Mouse (Mus musculus) adrenal gland, postnatal 10 days (tissue): ENCODE measurements around the gene Enc1. TPM values are rescaled to one million over a fixed set of nuclear protein-coding genes. Genes with fewer than 3 reads are reported as not detected.

ENCODE experiments used
- DNase-seq: peaks from one replicate; pipeline ENCODE4 v3.0.0; 2021; ENCODE audit warnings: mixed read lengths
- total RNA-seq, 2 experiments: library from RNA; stranded (reverse); gene quantifications; 2 replicates each; pipeline ENCODE4 v1.2.3; 2021

The Enc1 gene
- total RNA-seq, 2 experiments from 2014 or later, result 19.6 to 20.3 TPM

GRCm38 (mm10) chr13:97292451-97293245 lies 51.7 kb downstream of the Enc1 start:
- no peak for DNase-seq

- DNase-seq, result peak; percentile 82
These were observed 54.4 kb downstream of the Enc1 start for GRCm38 (mm10) chr13:97295101-97295852.

DNA sequence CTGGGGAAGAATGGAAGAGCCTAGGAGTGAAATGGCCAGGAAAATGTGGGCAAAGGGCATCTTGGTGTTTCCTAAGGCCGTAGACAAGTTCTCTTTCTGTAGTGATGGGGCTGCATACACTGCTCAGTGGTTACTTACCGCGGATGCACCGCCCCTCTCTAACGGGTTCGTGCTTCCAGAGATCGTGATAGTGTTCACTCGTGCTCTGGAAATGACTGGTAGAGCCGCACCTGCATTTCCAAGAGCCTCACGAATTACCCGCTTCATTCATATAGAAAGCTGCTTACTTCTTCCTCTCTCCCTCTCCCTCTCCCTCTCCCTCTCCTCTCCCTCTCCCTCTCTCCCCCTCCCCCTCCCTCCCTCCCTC lies 54.9 kb downstream of the Enc1 start:
- no peak for DNase-seq

GRCm38 (mm10) chr13:97296281-97296680 lies 55.4 kb downstream of the Enc1 start:
- no peak for DNase-seq

DNA sequence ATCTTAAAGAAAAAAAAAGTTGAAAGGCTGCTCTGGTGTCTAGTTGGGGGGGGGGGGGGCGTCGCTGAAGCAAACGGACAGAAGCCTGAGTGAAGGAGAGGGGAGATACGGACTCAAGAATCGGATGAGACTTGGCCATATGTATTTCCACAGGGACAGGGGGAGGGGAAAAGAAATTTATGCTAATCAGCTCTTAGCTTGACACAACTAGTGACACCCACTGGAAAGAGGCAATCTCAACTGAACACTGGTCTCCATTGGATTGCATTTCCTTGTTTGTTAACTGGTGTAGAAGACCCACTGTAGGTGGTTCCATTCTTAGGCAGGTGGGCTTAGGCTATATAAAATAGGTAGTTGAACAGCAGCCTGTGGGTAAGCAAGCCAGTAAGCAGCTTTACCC lies 55.9 kb downstream of the Enc1 start:
- DNase-seq, result no peak

- DNase-seq, result no peak
These were observed 56.6 kb downstream of the Enc1 start for GRCm38 (mm10) chr13:97297418-97298050.

DNA sequence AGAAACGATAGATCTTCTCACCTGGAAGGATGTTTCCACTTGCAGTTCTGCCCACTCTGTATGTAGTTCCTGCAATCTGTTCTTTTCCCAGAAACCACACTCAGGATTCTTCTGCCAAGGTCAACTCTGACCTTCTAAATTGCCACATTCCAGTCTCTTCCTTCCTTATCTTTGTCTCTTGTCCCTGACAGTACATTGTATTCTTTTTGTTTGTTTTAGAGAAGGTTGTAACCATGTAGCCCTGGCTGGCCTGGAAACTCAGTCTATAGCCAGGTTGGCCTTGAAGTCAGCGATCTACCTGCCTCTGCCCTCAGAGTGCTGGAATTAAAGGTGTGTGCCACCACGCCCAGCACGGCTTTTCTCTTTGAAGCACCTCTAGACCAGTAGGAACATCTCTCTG lies 58.0 kb downstream of the Enc1 start:
- no peak for DNase-seq

GRCm38 (mm10) chr13:97299877-97300873 lies 59.3 kb downstream of the Enc1 start:
- no peak for DNase-seq

Other genes starting within 250 kb of the Enc1 start
- gene 1700029F12Rik, start 206.7 kb upstream of the Enc1 start, total RNA-seq, result not detected
- gene Fam169a, start 173.8 kb upstream of the Enc1 start, total RNA-seq, result 1 to 10 TPM; 4.9 to 5.4 TPM
- gene Gm6169, start 141.9 kb upstream of the Enc1 start, total RNA-seq, result 10 to 100 TPM in 1 of 2 experiments, under 1 TPM in 1; 0.87 to 17.1 TPM
- gene Gfm2, start 103.2 kb upstream of the Enc1 start, total RNA-seq, result 10 to 100 TPM; 36.4 to 43.5 TPM
- gene Nsa2, start 103.2 kb upstream of the Enc1 start, total RNA-seq, result 10 to 100 TPM; 84.0 to 85.8 TPM
- gene Hexb, start 42.7 kb upstream of the Enc1 start, total RNA-seq, result 10 to 100 TPM; 26.7 to 29.8 TPM